Mouse (Mus musculus) lung, postnatal 4 days (tissue): Measurements from ENCODE around the gene Gm43552.
A peak's percentile ranks its signal among the peaks of the same experiment; 100 is the strongest.
"Not testable (repeated sequence)": the region's sequence is repeated elsewhere in the genome, so short reads cannot be mapped to it uniquely, and the experiment has no call there.

Experiments
- DNase-seq, 2 experiments: peaks; one replicate each; pipeline ENCODE4 v3.0.0; 2021

Gene Gm43552

GRCm38 (mm10) chr5:65489830-65490229 lies 2.8 kb downstream of the Gm43552 start:
- peak in 1 of 2 experiments; percentile 51 for DNase-seq

DNA sequence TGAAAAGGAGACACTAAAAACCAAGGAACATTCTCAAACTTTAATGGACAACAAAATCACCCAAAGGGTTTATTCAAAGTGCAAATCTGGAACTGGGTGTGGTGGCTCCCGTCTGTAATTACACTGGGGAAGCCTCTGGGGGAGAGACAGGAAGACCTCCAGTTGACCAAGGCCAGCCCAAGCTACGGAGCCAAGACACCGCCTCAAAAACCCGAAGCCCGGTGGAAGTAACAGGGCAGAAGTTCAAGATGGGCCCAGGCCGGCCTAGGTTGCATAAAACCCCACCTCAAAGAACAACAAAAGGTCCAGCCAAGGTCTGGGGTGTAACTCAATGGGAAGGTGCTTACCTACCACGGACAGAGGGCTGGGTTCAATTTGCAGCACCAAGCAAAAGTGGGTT lies 3.9 kb downstream of the Gm43552 start:
- peak in 1 of 2 experiments; percentile 20 for DNase-seq

DNA sequence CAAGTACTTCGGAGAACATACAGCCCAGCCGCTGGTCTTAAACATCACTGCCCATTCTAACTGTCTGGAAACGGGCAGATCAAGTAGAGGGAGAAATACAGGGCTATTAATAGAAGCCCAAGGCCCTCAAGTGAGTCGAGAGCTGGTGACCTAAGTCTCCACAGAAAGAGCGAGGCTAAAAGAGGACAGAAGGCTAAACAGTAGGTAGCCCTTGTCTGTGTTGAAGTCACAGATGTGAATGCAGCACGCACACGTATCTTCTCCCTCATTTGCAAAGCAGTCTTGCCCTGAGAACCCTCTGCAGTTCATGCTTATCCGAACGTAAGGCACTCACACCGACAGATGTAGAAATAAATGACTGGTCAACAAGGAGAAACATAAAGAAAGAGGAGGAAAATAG lies 5.3 kb downstream of the Gm43552 start:
- no peak for DNase-seq

- DNase-seq: no peak
These were observed 6.1 kb downstream of the Gm43552 start for GRCm38 (mm10) chr5:65486514-65486913.

GRCm38 (mm10) chr5:65482996-65483395 lies 9.6 kb downstream of the Gm43552 start:
- DNase-seq: no peak

DNA sequence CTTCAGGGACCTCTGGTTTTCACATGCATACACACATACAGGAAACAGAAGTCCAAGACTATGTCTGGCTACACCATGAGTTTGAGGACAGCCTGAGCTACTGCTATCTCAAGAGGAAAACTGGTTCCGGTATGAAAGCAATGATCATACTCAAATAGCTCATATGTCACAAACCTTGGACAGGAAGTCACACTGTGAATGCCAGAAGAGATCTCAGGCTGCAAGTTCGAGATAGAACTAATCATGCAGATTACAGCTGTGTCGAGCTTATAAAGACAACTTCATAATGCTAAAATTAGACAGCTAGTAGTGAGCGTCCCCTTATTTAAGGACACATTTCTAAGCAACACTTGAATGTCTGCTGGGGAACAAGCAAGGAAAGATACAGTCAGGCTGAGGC lies 12.1 kb downstream of the Gm43552 start:
- no peak for DNase-seq

DNA sequence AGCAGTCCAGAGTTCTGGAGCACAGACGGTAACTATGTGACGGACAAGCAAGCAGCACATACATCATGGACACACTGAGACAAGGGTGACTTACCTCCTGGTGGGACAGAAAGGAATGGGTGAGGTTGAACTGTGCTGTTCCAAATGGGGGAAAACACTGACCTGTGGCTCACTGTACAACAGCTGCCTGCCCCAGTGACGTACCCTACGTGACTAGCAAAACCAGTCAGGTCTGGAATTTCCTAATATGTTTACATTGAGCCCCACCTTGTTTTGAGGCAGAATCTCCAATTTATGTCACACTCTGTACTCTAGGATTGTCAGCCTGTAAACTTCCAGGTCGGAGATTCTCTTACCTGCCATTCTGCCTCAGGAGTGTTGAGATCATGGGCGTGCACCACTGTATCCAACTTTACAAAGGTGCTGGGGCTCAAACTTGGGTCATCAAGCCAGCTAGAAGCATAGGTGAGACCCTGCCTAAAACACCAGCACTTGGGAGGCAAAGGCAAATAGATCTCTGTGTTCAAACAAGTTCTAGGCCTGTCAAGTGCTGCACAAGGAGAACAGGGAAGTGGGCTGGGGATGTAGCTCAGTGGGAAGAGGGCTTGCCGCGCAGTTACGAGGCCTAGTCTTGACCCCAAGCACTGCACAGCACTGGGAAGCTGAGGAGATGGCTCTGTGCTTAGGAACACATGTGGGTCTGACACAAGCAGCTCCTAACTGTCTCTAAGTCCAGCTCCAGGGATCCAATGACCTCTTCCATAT lies 12.8 kb downstream of the Gm43552 start:
- DNase-seq: no peak

- peak in 1 of 2 experiments; percentile 31 for DNase-seq
These were observed 14.4 kb downstream of the Gm43552 start for GRCm38 (mm10) chr5:65478224-65478623.

GRCm38 (mm10) chr5:65476739-65477138 lies 15.9 kb downstream of the Gm43552 start:
- DNase-seq: not testable (repeated sequence)

GRCm38 (mm10) chr5:65475806-65476205 lies 16.8 kb downstream of the Gm43552 start:
- no peak for DNase-seq

- no peak for DNase-seq
These were observed 22.9 kb downstream of the Gm43552 start for GRCm38 (mm10) chr5:65469766-65470165.

DNA sequence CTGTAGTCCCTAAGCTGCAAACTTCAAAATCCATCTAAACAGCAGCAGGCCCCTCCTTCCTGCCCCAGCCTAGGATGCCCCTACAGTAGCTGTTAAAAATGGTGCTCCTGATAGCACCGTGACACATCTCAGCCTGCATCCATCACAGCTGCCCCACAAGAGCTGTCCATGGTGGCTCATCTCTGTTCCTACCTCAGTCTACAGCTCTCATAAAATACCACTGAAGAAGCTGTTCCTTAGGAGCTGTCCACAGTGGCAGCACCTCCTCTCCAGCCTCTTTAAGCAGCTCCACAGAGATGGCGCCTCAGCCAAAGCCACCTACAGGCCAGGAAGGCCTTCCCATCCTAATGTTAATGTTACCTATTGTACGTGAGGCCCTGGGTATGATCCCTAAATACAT lies 25.7 kb downstream of the Gm43552 start:
- DNase-seq: no peak

DNA sequence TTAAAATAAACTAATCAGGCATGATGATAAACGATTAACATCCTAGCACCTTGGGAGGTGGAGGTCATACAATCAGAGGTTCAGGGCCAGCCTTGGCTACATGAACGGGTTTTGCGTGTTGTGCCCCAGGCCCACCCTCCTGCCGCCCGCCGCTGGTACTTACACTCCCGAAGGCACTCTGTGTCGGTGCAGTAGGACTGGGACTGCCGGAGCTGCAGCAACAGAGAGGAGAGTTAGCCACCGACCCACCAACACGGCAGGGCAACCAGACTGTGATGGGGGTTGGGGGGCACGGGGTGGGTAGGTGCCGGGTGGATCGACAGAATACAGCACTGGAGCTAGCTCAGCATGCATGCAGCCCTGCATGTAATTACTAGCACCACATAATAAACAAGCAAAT lies 32.3 kb downstream of the Gm43552 start:
- DNase-seq: no peak

DNA sequence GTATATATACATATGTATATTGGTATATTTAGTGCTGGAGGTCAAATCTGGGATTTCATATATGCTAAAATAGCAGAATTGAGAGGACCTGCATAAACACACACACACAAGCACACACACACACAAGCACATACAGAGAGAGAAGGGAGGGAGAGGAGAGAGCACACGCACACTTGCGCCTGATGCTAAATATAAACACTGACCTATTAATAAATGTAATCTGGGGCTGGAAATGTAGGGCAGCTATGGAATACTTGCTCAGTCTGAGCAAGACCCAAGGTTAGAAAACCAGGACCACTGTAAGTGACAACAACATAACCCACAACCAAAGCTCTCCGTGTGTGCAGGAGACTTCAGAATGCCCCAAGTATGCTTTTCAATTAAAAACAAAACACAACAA lies 33.2 kb downstream of the Gm43552 start:
- no peak for DNase-seq

GRCm38 (mm10) chr5:65457846-65458245 lies 34.8 kb downstream of the Gm43552 start:
- no peak for DNase-seq

DNA sequence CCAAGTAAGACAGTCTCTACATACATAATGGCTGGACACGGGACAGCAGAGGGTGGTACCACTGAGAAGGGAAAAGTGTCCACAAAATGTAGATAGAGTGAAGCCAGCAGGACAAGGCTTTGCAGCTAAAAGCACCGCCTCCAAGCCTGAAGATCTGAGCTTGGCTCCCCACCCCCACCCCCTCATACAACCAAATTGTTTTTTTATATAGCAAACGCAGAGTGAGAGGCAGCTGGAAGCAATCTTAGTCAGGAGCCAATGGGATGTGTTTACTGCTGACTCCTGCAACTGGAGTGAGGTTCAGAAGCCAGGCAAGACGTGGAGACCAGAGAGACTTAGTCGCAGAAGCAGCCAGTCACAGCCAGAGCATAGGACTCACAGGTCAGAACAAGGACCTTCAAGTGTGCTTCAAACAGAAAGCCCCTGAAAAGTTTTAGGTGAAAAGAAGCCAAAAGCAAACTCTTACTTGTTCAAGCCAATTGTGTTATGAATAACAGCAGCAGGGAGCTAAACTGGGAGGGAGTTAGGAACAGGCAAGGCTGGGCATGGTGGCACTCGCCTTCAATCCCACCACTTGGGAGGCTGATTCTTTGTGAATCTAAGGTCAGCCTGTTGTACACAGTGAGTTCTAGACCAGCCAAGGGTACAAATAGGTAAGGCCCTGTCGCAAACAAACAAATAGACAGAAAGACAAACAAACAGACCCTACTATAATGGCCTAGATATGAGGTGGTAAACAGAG lies 35.4 kb downstream of the Gm43552 start:
- peak; percentile 47 to 77 for DNase-seq

GRCm38 (mm10) chr5:65454771-65455170 lies 37.9 kb downstream of the Gm43552 start:
- DNase-seq: no peak

DNA sequence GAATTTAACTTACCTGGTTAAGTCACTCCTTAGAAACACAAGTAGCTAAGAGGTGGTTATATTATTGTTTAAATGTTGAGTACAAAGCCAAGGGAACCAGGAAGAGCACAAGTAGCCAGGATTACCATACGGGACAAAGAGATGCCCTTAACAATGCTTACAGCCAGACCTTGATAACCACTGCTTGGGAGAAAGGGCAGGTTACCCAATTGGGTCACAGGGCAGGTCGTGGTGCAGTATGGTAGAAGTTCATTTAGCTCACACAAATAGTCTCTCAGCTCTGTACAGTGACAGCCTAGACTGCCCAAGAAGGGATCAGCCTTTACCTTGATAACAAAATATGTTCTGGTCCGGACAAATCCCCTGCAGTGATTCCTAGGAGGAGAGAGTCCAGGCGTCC lies 43.7 kb downstream of the Gm43552 start:
- DNase-seq: no peak

GRCm38 (mm10) chr5:65447826-65448225 lies 44.8 kb downstream of the Gm43552 start:
- DNase-seq: no peak

DNA sequence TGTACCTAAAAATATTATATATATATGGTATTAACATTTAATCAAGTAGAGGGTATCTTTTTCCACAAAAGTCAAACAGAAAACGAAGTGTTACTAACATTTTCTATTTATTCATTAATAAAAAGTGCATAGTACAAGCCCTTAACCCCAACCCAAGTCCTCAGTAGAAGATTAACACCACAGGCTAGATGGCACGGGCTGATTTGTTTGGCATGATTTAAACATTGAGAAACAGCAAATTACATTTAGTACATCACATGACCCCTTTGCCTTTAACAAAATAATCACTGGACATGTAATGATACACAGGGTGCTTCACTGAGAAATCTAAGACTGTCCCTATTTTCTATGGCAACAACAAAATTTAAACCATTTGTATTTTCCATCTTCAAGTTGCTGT lies 45.9 kb downstream of the Gm43552 start:
- no peak for DNase-seq

DNA sequence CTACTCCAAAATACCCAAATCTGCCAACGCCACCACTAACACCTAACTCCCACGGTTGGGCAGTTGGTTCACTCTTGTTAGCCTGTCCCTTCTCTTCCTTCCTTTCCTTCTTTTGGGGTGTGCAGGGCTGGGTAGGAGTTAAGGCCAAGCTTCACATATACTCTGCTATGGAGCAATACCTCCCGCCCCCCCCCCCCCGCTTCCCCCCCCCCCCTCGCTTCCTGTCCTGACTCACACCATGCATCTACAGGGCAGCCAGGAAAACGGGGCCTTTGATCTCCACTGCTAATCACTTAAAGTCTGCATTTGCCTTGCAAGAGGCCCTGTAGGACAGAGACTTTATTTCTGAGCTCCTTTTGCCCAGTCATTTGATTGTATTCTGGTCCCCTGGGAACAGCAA lies 47.7 kb downstream of the Gm43552 start:
- DNase-seq: no peak

GRCm38 (mm10) chr5:65438041-65438440 lies 54.6 kb downstream of the Gm43552 start:
- no peak for DNase-seq

GRCm38 (mm10) chr5:65435806-65436561 lies 56.6 kb downstream of the Gm43552 start, which contains the start of gene Ugdh:
Ugdh (minus strand) TSS chr5:65435949.
- peak; percentile 98 to 100 for DNase-seq
